Mouse (Mus musculus) G1E (cell line): ENCODE data around the gene Dazap2. TPM values are rescaled to one million over a fixed set of nuclear protein-coding genes. Genes with fewer than 3 reads are reported as not detected.
"Not testable (repeated sequence)": the region's sequence is repeated elsewhere in the genome, so short reads cannot be mapped to it uniquely, and the experiment has no call there.

Experiments
- ATAC-seq: 2 replicates; pipeline ENCODE4 v1.8.0; 2016; ENCODE audit warnings: mild to moderate bottlenecking; ENCODE audit not compliant: insufficient number of reproducible peaks, poor library complexity, low FRiP score, severe bottlenecking; ENCODE audit errors: extremely low read depth
- DNase-seq: peaks from one replicate; pipeline ENCODE4 v3.0.0; 2012; ENCODE audit warnings: low spot score
- H3K27me3 ChIP-seq: 2 replicates; pipeline ENCODE4 v1.6.1; 2012; ENCODE audit warnings: mild to moderate bottlenecking, low read length, inconsistent platforms; ENCODE audit not compliant: insufficient read depth
- H3K36me3 ChIP-seq: replicated peaks from 2 replicates; pipeline ENCODE3; 2012; ENCODE audit warnings: mild to moderate bottlenecking, inconsistent platforms
- H3K4me1 ChIP-seq: 2 replicates; pipeline ENCODE4 v1.6.1; 2012; ENCODE audit warnings: low read depth, low read length, inconsistent platforms, mixed read lengths; ENCODE audit not compliant: insufficient read depth
- H3K4me3 ChIP-seq: 2 replicates; pipeline ENCODE4 v1.5.1; 2012; ENCODE audit warnings: low read depth, mild to moderate bottlenecking, inconsistent platforms, low read length, moderate library complexity, mixed read lengths
- H3K9me3 ChIP-seq: replicated peaks from 2 replicates; pipeline ENCODE4 v1.6.1; 2012; ENCODE audit warnings: inconsistent platforms
- CTCF ChIP-seq: IDR thresholded peaks from 2 replicates; pipeline ENCODE4 v1.5.1; 2012; ENCODE audit warnings: low read depth, low read length, inconsistent platforms, mixed read lengths
- GATA1 ChIP-seq: IDR thresholded peaks from 2 replicates; pipeline ENCODE4 v1.6.1; 2012; ENCODE audit warnings: borderline replicate concordance, low read length, inconsistent platforms, mixed read lengths
- GATA2 ChIP-seq: IDR thresholded peaks from 2 replicates; pipeline ENCODE4 v1.6.1; 2012; ENCODE audit warnings: low read depth, low read length, inconsistent platforms, borderline replicate concordance
- POLR2AphosphoS5 ChIP-seq: IDR thresholded peaks from 2 replicates; pipeline ENCODE4 v1.6.1; 2012; ENCODE audit warnings: low read depth, low read length, inconsistent platforms; ENCODE audit not compliant: insufficient replicate concordance
- TAL1 ChIP-seq: conservative IDR thresholded peaks from 2 replicates; pipeline ENCODE4 v1.6.1; 2012; ENCODE audit warnings: low read depth, low read length, inconsistent platforms, mixed read lengths
- polyA plus RNA-seq: library from polyadenylated mRNA; stranded (reverse); fragments of >175 nt; gene quantifications from 2 replicates; pipeline ENCODE4 v1.2.3, GENCODE M21; 2012
- total RNA-seq, 2 experiments: library from RNA; stranded (forward) in 1 of 2; stranded (reverse) in 1 of 2; fragments of 200-1000 nt in 1 of 2; fragments of >200 nt in 1 of 2; fragmentation: Nextera tagmentation in 1 of 2; gene quantifications; 2 replicates each; pipeline ENCODE4 v1.2.3; 2014 to 2017

Gene Dazap2
- total and polyA plus RNA-seq, 3 experiments: 56.6 to 234 (median 177) TPM

GRCm38 (mm10) chr15:100614218-100614995, 742 bp upstream of the Dazap2 start:
- H3K4me1 ChIP-seq: peaks cover 31% of the 10 kb centered on the region
- H3K4me3 ChIP-seq: peak overlapping the region; percentile 90
- peaks cover 30% of the 10 kb centered on the region for H3K36me3 ChIP-seq
- ATAC-seq (peak; percentile 6; the same call in 1 of the 2 replicates), DNase-seq (no peak)
- no peaks in the 10 kb centered on the region for H3K27me3 ChIP-seq
- H3K9me3 ChIP-seq: no peaks in the 10 kb centered on the region
- no peak for TF ChIP-seq POLR2AphosphoS5

GRCm38 (mm10) chr15:100615825-100616220, 674 bp downstream of the Dazap2 start:
- ATAC-seq (peak; percentile 64), DNase-seq (peak; percentile 99)
- Histone ChIP-seq H3K36me3 (peaks cover 43% of the 10 kb centered on the region), H3K4me1 (peaks cover 29% of the 10 kb centered on the region), H3K4me3 (peak overlapping the region; percentile 90), H3K27me3 (no peaks in the 10 kb centered on the region), H3K9me3 (no peaks in the 10 kb centered on the region)
- TF ChIP-seq GATA1 (no peak), POLR2AphosphoS5 (no peak), TAL1 (no peak)

- H3K4me1 ChIP-seq: peaks cover 29% of the 10 kb centered on the region
- no peak for DNase-seq
- no peaks in the 10 kb centered on the region for H3K27me3 ChIP-seq
- peak overlapping the region; percentile 90 for H3K4me3 ChIP-seq
- H3K36me3 ChIP-seq: peaks cover 47% of the 10 kb centered on the region
- TF ChIP-seq POLR2AphosphoS5 (no peak), GATA1 (no peak), TAL1 (no peak), GATA2 (no peak), CTCF (no peak)
- H3K9me3 ChIP-seq: no peaks in the 10 kb centered on the region
- no peak for ATAC-seq
Measured at GRCm38 (mm10) chr15:100616221-100616620, 1.1 kb downstream of the Dazap2 start.

GRCm38 (mm10) chr15:100619200-100619599, 4.1 kb downstream of the Dazap2 start:
- no peaks in the 10 kb centered on the region for H3K27me3 ChIP-seq
- no peak for DNase-seq
- H3K36me3 ChIP-seq: peaks cover 61% of the 10 kb centered on the region
- ATAC-seq: no peak
- H3K4me1 ChIP-seq: peaks cover 18% of the 10 kb centered on the region
- no peak overlapping the region for H3K4me3 ChIP-seq
- H3K9me3 ChIP-seq: no peaks in the 10 kb centered on the region
- TF ChIP-seq GATA2: no peak

GRCm38 (mm10) chr15:100621671-100622070, 6.5 kb downstream of the Dazap2 start:
- not testable (repeated sequence) for H3K4me1 ChIP-seq, H3K4me3 ChIP-seq, H3K9me3 ChIP-seq, ATAC-seq, DNase-seq, H3K27me3 ChIP-seq
- peaks cover 58% of the 10 kb centered on the region for H3K36me3 ChIP-seq

- ATAC-seq (no peak), DNase-seq (no peak)
- Histone ChIP-seq H3K4me1 (peaks cover 3% of the 10 kb centered on the region; the same call in 1 of the 2 replicates), H3K9me3 (no peaks in the 10 kb centered on the region), H3K4me3 (no peak overlapping the region), H3K36me3 (peaks cover 53% of the 10 kb centered on the region), H3K27me3 (no peaks in the 10 kb centered on the region; the same call in 1 of the 2 replicates)
- no peak for TF ChIP-seq TAL1
Measured at GRCm38 (mm10) chr15:100622164-100622563, 7.0 kb downstream of the Dazap2 start.

GRCm38 (mm10) chr15:100623754-100624153, 8.6 kb downstream of the Dazap2 start:
- ATAC-seq (no peak), DNase-seq (no peak)
- peaks cover 38% of the 10 kb centered on the region for H3K36me3 ChIP-seq
- no peaks in the 10 kb centered on the region for H3K9me3 ChIP-seq
- peaks cover 5% of the 10 kb centered on the region; the same call in 1 of the 2 replicates for H3K27me3 ChIP-seq
- H3K4me1 ChIP-seq: peaks cover 9% of the 10 kb centered on the region
- TF ChIP-seq TAL1: no peak
- TF ChIP-seq POLR2AphosphoS5: no peak
- TF ChIP-seq CTCF: no peak
- TF ChIP-seq GATA2: no peak
- TF ChIP-seq GATA1: no peak
- no peak overlapping the region for H3K4me3 ChIP-seq

DNA sequence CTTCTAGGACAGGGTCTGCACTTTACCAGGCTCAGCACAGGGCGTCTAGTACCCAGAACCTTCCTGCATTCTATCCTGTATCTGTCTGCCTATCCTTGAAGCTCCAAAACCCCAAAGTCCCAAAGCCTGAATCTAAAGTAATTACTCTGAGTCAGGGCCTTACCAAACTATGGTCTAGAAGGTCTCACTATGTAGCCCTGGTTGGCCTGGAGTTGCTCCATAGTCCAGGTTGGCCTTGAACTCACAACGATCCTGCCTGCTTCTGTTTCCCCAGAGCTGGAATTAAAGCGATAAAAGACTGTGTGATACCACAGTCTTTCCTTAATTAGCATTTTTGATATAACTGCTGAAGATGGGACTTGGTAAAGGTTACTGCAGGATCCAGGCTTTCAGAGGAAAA, 9.3 kb downstream of the Dazap2 start:
- DNase-seq: no peak
- peaks cover 11% of the 10 kb centered on the region for H3K27me3 ChIP-seq
- no peaks in the 10 kb centered on the region for H3K9me3 ChIP-seq
- H3K36me3 ChIP-seq: peaks cover 31% of the 10 kb centered on the region
- no peak for TF ChIP-seq TAL1
- no peak for TF ChIP-seq GATA1
- no peak for ATAC-seq
- H3K4me1 ChIP-seq: peaks cover 9% of the 10 kb centered on the region
- H3K4me3 ChIP-seq: no peak overlapping the region
